Mouse (Mus musculus): ENCODE results near the gene Fau. TPM values are rescaled to one million over a fixed set of nuclear protein-coding genes. Genes with fewer than 3 reads are reported as not detected.

Gene Fau
- total and polyA plus RNA-seq, 2 experiments from 2014 or later: 610 to 1,178 TPM

DNA sequence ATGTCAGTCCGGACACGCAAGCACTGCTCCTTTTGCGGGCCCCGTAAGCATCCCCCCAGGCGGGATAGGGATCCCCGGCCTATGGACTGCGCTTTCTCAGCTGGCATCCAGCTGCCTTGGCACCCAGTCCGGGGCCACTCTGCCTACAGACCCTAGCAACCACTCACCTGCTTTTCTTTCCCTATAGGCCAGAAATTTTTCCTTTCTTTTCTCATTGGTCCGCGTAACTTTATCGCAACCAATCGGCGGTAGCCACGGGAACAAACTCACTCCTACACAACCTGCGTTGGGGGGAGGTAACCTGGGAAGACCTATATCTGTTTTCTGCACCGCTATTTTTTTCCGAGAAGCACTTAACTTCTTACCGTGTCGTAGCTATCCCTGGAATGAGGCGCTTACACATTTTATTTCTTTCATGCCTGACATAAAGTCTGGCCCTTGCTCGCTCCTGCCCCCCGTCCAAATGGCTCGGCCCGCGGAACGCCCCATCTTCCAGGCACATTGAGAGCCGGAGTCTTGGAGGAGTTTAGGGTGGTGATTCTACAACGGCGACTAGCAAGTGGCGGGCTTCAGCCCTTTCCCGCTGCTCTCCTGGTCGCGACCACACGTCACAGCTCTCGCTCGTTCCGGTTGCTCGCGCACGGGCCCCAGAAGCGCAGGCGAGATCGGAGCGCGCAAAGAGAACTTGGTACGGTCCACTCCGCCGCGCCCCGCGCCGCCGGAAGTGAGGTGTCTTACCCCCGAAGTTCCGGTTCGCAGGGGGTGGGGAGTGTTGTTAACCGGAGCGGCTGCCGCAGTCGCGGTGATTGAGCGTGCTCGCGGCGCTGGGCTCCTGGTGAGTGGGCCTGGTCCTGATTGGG, 11.1 kb upstream of the Fau start, which contains the start of gene Syvn1:
Syvn1 (plus strand) TSS at position 283 of the 860 bp plus-strand sequence.
- H3K27ac ChIP-seq (ENCODE audit: low read depth, low read length): peak within 1 kb of the TSS; percentile 98
- H3K4me1 ChIP-seq (ENCODE audit: insufficient read depth): peaks cover 12% of the 10 kb centered on the region; the same call in 1 of the 2 replicates
- ATAC-seq: peak; percentile 94
- H3K27me3 ChIP-seq (ENCODE audit: insufficient read depth, low read length): no peaks in the 10 kb centered on the region
- peak within 1 kb of the TSS; percentile 90 for H3K9ac ChIP-seq
- DNase-seq: peak; percentile 95
- peaks cover 31% of the 10 kb centered on the region for H3K36me3 ChIP-seq (ENCODE audit: insufficient read depth)
- peak; percentile 12; the same call in 1 of the 2 replicates for TF ChIP-seq CTCF (IDR thresholded peaks at IDR 0.05; ENCODE audit: low read depth)
- under 1% methylated on average over 65 of the region's 65 CpGs for WGBS
- no peaks in the 10 kb centered on the region for H3K9me3 ChIP-seq (ENCODE audit: low read length)
- peak within 1 kb of the TSS; percentile 95 for H3K4me2 ChIP-seq (ENCODE audit: low read depth)
- peak within 1 kb of the TSS; percentile 89 for H3K4me3 ChIP-seq (ENCODE audit: low read depth, low read length)

DNA sequence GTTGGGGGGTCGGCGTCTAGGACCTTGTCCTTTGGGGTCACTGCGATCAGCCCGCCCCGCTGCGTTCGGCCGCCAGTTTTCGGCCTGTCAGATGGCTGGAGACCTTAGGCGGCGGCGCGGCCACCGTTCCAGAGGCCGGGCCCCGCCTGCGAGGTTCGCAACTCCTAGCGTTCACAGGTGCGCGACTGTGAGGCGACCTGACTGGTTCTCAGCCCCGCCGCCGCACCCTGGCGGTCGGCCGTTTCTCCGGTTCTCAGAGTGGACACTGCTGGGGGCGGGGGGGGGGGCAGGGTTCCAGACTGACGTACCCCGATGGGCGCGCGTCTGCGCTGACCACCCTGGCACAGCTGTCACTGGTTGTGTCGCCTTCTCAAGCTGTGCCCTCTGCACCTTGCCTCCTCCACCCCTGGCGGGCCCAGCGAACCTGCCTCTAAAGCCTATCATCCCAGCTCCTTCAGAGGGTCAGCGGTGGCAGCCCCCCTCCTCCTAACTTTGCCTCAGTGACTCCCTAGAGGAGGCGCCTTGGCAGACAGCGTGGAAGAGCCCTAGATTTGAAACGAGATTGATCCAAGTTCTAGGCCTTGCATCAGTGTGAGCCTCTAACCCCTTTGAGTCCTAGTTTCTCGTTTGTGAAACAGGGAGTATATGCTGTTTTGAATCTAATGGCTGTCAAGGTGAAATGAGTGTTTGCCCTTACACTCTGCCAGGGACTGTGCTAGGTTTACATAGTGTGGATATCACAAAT, 10.3 kb upstream of the Fau start:
- H3K27me3 ChIP-seq (ENCODE audit: insufficient read depth, low read length): no peaks in the 10 kb centered on the region
- 0 out of 2 replicates have a peak, but pooled peaks have one; percentile 2 for TF ChIP-seq CTCF (IDR thresholded peaks at IDR 0.05; ENCODE audit: low read depth)
- peak overlapping the region; percentile 89 for H3K4me3 ChIP-seq (ENCODE audit: low read depth, low read length)
- peak overlapping the region; percentile 90 for H3K9ac ChIP-seq
- DNase-seq (no peak), ATAC-seq (peak; percentile 0; the same call in 1 of the 2 replicates)
- 2% methylated on average over 42 of the region's 44 CpGs for WGBS
- peak overlapping the region; percentile 95 for H3K4me2 ChIP-seq (ENCODE audit: low read depth)
- peaks cover 39% of the 10 kb centered on the region for H3K36me3 ChIP-seq (ENCODE audit: insufficient read depth)
- H3K27ac ChIP-seq (ENCODE audit: low read depth, low read length): peak overlapping the region; percentile 98
- H3K9me3 ChIP-seq (ENCODE audit: low read length): no peaks in the 10 kb centered on the region
- H3K4me1 ChIP-seq (ENCODE audit: insufficient read depth): peaks cover 12% of the 10 kb centered on the region; the same call in 1 of the 2 replicates

DNA sequence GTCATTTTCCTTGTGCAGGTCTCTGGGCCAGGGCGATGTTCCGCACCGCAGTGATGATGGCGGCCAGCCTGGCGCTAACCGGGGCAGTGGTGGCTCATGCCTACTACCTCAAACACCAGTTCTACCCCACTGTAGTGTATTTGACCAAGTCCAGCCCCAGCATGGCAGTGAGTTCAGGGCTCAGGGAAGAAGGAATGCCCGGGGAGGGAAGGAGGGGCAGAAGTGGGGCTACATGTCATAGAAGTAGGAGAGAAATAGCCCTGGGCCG, 9.8 kb upstream of the Fau start:
- no peak overlapping the region for H3K27ac ChIP-seq (ENCODE audit: low read depth, low read length)
- 93% methylated on average over 8 of the region's 8 CpGs for WGBS
- H3K27me3 ChIP-seq (ENCODE audit: insufficient read depth, low read length): no peaks in the 10 kb centered on the region
- H3K9ac ChIP-seq: no peak overlapping the region
- H3K36me3 ChIP-seq (ENCODE audit: insufficient read depth): peaks cover 44% of the 10 kb centered on the region
- H3K9me3 ChIP-seq (ENCODE audit: low read length): no peaks in the 10 kb centered on the region
- no peak for ATAC-seq
- H3K4me1 ChIP-seq (ENCODE audit: insufficient read depth): peaks cover 12% of the 10 kb centered on the region; the same call in 1 of the 2 replicates
- H3K4me2 ChIP-seq (ENCODE audit: low read depth): peak overlapping the region; percentile 95
- no peak for DNase-seq
- no peak for TF ChIP-seq CTCF (IDR thresholded peaks at IDR 0.05; ENCODE audit: low read depth)
- peak overlapping the region; percentile 89 for H3K4me3 ChIP-seq (ENCODE audit: low read depth, low read length)

DNA sequence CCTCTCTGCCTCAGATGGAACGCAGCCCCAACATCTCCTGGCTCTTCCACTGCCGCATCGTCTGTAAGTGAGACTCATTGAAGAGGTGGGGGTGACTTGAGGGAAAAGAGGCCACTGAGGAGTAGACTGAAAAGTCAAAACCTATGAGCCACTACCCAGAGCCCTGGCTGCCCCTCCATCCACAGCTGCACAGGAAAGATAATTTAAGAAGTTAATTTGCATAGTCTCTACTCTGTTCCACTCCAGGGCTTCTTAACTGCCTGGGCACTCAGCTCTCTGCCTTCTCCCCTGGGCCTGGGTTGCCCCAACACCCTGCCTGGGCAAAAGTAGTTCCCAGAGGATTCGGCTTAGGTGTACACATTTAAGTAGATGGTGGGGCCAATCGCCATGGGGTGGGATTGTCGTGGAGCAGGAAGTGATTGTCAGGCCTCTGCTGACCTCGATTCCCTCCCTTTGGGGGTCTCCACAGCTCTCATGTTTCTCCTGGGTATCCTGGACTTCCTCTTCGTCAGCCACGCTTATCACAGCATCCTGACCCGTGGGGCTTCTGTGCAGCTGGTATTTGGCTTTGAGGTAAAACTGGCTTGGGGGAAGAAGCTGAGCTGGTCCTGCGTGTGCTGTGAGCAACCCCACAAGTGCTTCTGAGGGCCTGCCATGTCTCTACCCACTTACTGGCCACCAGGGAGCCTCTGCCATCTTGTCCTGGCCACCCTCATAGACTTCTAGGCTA, 8.8 kb upstream of the Fau start:
- TF ChIP-seq CTCF (IDR thresholded peaks at IDR 0.05; ENCODE audit: low read depth): no peak
- no peak overlapping the region for H3K27ac ChIP-seq (ENCODE audit: low read depth, low read length)
- no peak overlapping the region for H3K4me2 ChIP-seq (ENCODE audit: low read depth)
- ATAC-seq (no peak), DNase-seq (no peak)
- 92% methylated on average over 11 of the region's 11 CpGs for WGBS
- H3K4me3 ChIP-seq (ENCODE audit: low read depth, low read length): no peak overlapping the region
- no peaks in the 10 kb centered on the region for H3K27me3 ChIP-seq (ENCODE audit: insufficient read depth, low read length)
- H3K9me3 ChIP-seq (ENCODE audit: low read length): no peaks in the 10 kb centered on the region
- peaks cover 12% of the 10 kb centered on the region; the same call in 1 of the 2 replicates for H3K4me1 ChIP-seq (ENCODE audit: insufficient read depth)
- no peak overlapping the region for H3K9ac ChIP-seq
- H3K36me3 ChIP-seq (ENCODE audit: insufficient read depth): peaks cover 54% of the 10 kb centered on the region

DNA sequence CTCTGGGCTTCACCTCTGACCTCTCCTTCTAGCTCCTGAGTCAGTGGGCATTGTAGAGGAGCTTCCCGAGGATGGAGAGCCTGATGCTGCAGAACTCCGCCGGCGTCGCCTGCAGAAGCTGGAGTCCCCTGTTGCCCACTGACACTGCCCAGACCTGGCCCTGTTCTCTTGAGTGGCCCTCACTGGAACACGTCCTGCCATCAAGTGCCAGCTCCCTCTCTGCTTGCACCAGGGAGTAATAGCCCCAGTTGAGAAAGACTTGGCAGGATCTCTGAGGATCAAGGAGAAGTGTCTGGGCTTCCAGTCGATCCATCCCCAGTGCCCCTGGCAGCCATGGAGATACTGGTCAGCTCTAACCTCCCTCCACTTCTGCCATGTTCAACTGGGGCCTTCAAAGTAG, 5.1 kb upstream of the Fau start:
- Histone ChIP-seq H3K9me3 (ENCODE audit: low read length) (no peaks in the 10 kb centered on the region), H3K4me2 (ENCODE audit: low read depth) (no peak overlapping the region), H3K4me3 (ENCODE audit: low read depth, low read length) (no peak overlapping the region), H3K27me3 (ENCODE audit: insufficient read depth, low read length) (no peaks in the 10 kb centered on the region), H3K36me3 (ENCODE audit: insufficient read depth) (peaks cover 70% of the 10 kb centered on the region), H3K27ac (ENCODE audit: low read depth, low read length) (no peak overlapping the region), H3K4me1 (ENCODE audit: insufficient read depth) (peaks cover 6% of the 10 kb centered on the region; the same call in 1 of the 2 replicates), H3K9ac (no peak overlapping the region)
- ATAC-seq: no peak
- DNase-seq: no peak
- TF ChIP-seq CTCF (IDR thresholded peaks at IDR 0.05; ENCODE audit: low read depth): no peak
- WGBS: 87% methylated on average over 7 of the region's 7 CpGs

DNA sequence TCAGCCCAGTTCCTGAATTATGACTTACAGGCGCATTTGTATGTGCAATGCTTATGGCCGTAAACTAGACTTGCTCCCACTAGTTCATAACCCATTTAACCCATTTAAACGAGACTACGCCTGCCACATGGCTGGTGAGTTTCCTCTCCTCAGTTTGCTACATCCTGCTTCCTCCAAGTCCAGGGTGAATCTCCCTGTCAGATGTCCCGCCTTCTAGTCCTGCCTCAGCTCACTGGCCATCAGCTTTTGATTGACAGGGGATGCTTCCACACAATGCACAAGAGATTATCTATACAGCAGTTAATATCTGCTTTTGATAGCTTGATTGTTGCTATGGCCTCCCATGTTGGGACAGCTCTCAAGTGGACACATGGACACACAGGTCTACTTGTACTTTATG, 3.3 kb upstream of the Fau start:
- DNase-seq (no peak), ATAC-seq (no peak)
- Histone ChIP-seq H3K4me1 (ENCODE audit: insufficient read depth) (no peaks in the 10 kb centered on the region), H3K27ac (ENCODE audit: low read depth, low read length) (no peak overlapping the region), H3K36me3 (ENCODE audit: insufficient read depth) (peaks cover 61% of the 10 kb centered on the region), H3K27me3 (ENCODE audit: insufficient read depth, low read length) (no peaks in the 10 kb centered on the region), H3K4me3 (ENCODE audit: low read depth, low read length) (no peak overlapping the region), H3K9me3 (ENCODE audit: low read length) (no peaks in the 10 kb centered on the region), H3K9ac (no peak overlapping the region), H3K4me2 (ENCODE audit: low read depth) (no peak overlapping the region)
- TF ChIP-seq CTCF (IDR thresholded peaks at IDR 0.05; ENCODE audit: low read depth): no peak
- 95% methylated on average over 5 of the region's 5 CpGs for WGBS
